Mouse (Mus musculus) midbrain, embryonic 12.5 days (tissue): ENCODE results near the gene Gm20388. TPM values are rescaled to one million over a fixed set of nuclear protein-coding genes. Genes with fewer than 3 reads are reported as not detected.

Source experiments
- ATAC-seq: fragments of 200-750 bp; cut with Nextera tagmentation; 2 replicates; pipeline ENCODE4 v1.8.0; 2017; ENCODE audit warnings: low read depth, moderate TSS enrichment, moderate library complexity; ENCODE audit not compliant: low FRiP score
- H3K27ac ChIP-seq: fragments of 300-500 bp; sonication (generic); replicated peaks from 2 replicates; pipeline ENCODE4 v1.5.1; 2016; ENCODE audit warnings: mild to moderate bottlenecking
- H3K27me3 ChIP-seq: fragments of 300-500 bp; sonication (generic); 2 replicates; pipeline ENCODE4 v1.6.1; 2016; ENCODE audit warnings: mild to moderate bottlenecking
- H3K36me3 ChIP-seq: fragments of 300-500 bp; sonication (generic); 2 replicates; pipeline ENCODE4 v1.6.1; 2016
- H3K4me1 ChIP-seq: fragments of 300-500 bp; sonication (generic); 2 replicates; pipeline ENCODE4 v1.6.1; 2016
- H3K4me2 ChIP-seq: fragments of 300-500 bp; sonication (generic); replicated peaks from 2 replicates; pipeline ENCODE4 v1.6.1; 2016; ENCODE audit warnings: mild to moderate bottlenecking, moderate library complexity
- H3K4me3 ChIP-seq: fragments of 300-500 bp; sonication (generic); 2 replicates; pipeline ENCODE4 v1.5.1; 2016; ENCODE audit warnings: mild to moderate bottlenecking
- H3K9ac ChIP-seq: fragments of 300-500 bp; sonication (generic); replicated peaks from 2 replicates; pipeline ENCODE4 v1.6.1; 2016; ENCODE audit warnings: mild to moderate bottlenecking, moderate library complexity
- H3K9me3 ChIP-seq: fragments of 300-500 bp; sonication (generic); 2 replicates; pipeline ENCODE4 v1.6.1; 2016; ENCODE audit warnings: mild to moderate bottlenecking
- WGBS: fragments of 180-500 bp; shearing (Covaris S2); methylation state at CpG from one replicate; pipeline ENCODE4 v1.1.7; 2016; 5-methylcytosine and 5-hydroxymethylcytosine counted together
- polyA plus RNA-seq: library from polyadenylated mRNA; unstranded; fragments of >200 nt; fragmentation: Nextera tagmentation; extraction: Ambion mirVana; gene quantifications from 2 replicates; pipeline ENCODE4 v1.2.1, GENCODE M21; 2016

The Gm20388 gene
- polyA plus RNA-seq, 1 experiment from 2014 or later: not detected

DNA sequence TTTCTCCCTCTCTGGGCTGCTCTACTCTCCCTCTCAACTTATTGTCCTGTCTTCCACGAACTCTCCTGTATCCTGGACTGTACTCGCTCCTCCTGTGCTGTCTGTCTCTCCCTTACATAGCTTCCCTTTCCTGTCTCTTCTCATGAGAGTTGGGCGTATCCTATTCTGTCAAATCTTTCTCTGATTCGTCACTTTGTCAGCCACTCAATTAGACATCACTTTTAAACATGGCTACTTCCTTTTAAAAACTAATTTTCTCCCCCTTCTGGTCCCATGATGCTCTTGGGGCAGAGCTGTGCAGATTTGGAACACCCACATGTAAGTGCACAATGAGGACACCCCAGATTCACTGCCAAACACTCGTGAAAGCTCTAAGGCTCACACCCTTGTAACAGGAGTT is 905.7 kb downstream of the Gm20388 start:
- Histone ChIP-seq H3K27ac (no peak overlapping the region), H3K4me2 (no peak overlapping the region), H3K36me3 (no peaks in the 10 kb centered on the region), H3K9ac (no peak overlapping the region), H3K9me3 (no peaks in the 10 kb centered on the region), H3K4me1 (no peaks in the 10 kb centered on the region), H3K4me3 (no peak overlapping the region), H3K27me3 (peaks cover 20% of the 10 kb centered on the region)
- no peak for ATAC-seq
- WGBS: 81% methylated on average over 5 of the region's 5 CpGs

DNA sequence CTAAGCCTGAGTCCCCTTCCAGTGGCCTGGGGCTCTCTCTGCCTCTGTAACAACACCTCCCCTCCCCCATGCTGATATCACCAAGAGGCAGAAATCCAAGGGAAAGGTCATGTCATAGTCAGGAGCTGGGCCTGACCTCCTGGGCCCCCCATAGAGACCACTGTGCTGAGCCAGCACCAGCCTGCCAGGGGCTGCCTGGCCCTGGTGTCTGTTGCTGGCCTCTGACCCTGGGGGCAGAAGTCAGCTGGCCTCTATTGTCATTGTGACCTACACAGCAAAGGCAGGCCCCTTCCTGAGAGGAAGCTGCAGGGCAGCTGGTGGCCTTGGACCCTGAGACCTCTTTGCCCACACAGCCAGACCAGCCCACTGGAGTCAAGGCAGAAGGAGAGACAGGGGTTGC is 909.3 kb downstream of the Gm20388 start:
- Histone ChIP-seq H3K9ac (no peak overlapping the region), H3K27me3 (peaks cover 26% of the 10 kb centered on the region), H3K27ac (no peak overlapping the region), H3K36me3 (no peaks in the 10 kb centered on the region), H3K4me2 (no peak overlapping the region), H3K4me1 (no peaks in the 10 kb centered on the region), H3K4me3 (no peak overlapping the region), H3K9me3 (no peaks in the 10 kb centered on the region)
- ATAC-seq: no peak

DNA sequence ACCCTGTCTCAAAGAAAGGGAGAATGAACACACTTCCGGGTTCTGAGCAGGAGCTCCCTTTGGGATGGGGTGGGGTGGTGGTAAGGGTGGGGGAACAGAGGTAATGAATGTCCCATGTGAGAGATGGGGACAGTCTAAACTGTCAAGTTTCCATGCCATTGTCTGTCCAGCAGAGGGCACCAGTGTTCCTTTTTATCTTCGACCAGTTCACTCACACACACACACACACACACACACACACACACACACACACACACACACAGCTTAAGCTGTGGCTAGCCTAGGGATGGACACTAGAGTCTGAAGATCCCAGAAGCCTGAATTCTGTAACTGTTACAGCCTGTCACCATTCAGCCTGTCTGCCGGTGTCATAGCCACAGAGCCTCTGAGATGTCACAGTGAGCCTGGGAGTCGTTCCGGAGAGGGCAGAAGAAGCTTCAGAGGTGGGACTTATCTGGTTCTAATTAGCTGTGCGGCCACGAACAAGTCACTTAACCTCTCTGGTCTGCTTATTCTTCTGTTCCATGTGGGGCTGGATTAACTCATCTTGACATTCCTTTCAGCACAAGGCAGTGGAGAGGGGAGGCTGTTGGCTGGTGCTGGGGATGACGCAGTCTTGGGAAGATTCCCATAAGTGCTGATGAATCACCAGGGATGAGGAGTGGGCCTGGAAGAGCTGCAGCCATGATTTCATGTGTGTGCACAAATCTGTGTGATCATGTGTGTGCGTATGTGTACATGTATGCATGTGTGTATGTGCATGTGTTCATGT is 910.9 kb downstream of the Gm20388 start:
- 38% methylated on average over 9 of the region's 9 CpGs for WGBS
- Histone ChIP-seq H3K4me2 (no peak overlapping the region), H3K9ac (no peak overlapping the region), H3K27ac (no peak overlapping the region), H3K27me3 (peaks cover 26% of the 10 kb centered on the region), H3K4me3 (no peak overlapping the region), H3K9me3 (no peaks in the 10 kb centered on the region), H3K4me1 (no peaks in the 10 kb centered on the region), H3K36me3 (no peaks in the 10 kb centered on the region)
- no peak for ATAC-seq

DNA sequence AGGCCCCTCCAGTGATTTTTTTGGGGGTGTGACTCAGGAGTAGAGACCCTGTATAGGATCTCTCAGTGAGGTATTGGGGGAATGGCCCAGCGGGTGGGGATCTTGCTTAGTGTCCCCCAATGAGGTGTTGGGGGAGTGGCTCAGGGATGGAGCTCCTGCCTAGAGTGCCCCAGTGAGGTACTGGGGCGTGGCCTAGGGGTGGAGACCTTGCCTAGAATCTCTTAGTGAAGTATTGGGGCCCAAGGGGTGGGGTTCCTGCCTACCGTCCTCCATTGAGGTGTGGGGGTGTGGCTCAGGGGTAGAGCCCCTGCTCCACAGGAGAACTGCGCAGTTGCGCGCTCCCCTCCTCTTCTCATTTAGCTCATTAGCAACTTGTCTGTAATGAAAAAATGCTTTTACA is 912.7 kb downstream of the Gm20388 start:
- no peak overlapping the region for H3K4me2 ChIP-seq
- no peak overlapping the region for H3K27ac ChIP-seq
- H3K9me3 ChIP-seq: no peaks in the 10 kb centered on the region
- ATAC-seq: no peak
- peaks cover 33% of the 10 kb centered on the region for H3K27me3 ChIP-seq
- H3K4me3 ChIP-seq: no peak overlapping the region
- H3K36me3 ChIP-seq: no peaks in the 10 kb centered on the region
- H3K9ac ChIP-seq: no peak overlapping the region
- 37% methylated on average over 6 of the region's 6 CpGs for WGBS
- H3K4me1 ChIP-seq: no peaks in the 10 kb centered on the region

DNA sequence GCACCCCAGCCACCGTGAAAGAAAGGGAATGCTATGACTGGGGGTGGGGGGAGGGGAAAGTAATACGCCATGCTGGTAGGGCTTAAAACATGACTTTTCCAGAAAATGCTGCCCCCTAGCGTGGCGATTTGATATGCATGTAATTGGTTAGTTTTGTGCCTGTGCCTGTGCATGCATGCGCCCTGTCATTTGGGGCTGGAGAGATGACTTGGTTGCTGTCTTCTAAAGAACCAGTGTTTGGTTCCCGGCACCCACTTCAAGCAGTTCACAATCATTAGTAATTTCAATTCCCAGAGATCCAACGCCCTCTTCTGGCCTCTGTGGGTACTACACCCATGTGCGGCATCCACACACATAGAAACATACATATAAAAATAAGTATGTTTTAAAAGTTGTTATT is 913.2 kb downstream of the Gm20388 start:
- ATAC-seq: no peak
- no peaks in the 10 kb centered on the region for H3K4me1 ChIP-seq
- H3K9me3 ChIP-seq: no peaks in the 10 kb centered on the region
- H3K27ac ChIP-seq: no peak overlapping the region
- no peaks in the 10 kb centered on the region for H3K36me3 ChIP-seq
- H3K4me2 ChIP-seq: no peak overlapping the region
- no peak overlapping the region for H3K9ac ChIP-seq
- WGBS: 65% methylated on average over 8 of the region's 8 CpGs
- no peak overlapping the region for H3K4me3 ChIP-seq
- H3K27me3 ChIP-seq: peaks cover 38% of the 10 kb centered on the region

DNA sequence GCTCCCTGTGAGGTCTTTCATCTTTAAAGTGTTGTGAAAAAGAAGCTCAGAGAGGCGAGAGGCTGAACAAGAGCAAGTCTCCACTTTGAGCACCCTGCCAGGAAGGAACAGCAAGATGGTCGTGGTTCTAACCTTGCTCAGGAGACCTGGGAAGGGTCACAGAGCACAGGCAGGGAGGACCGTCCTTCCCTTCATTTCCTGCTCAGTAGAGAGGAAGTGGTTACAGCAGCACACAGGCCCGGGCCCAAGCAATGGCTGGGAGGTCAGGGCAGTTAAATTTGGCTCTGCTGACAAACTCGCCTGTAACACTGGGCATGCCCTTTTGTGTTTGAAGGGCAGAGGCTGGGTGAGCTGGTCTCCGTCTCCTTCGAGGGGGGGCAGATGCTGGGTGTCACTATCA is 914.0 kb downstream of the Gm20388 start:
- no peaks in the 10 kb centered on the region for H3K4me1 ChIP-seq
- H3K9ac ChIP-seq: no peak overlapping the region
- H3K36me3 ChIP-seq: no peaks in the 10 kb centered on the region
- H3K27me3 ChIP-seq: peaks cover 41% of the 10 kb centered on the region
- no peaks in the 10 kb centered on the region for H3K9me3 ChIP-seq
- H3K4me2 ChIP-seq: no peak overlapping the region
- WGBS: 72% methylated on average over 7 of the region's 7 CpGs
- no peak for ATAC-seq
- H3K4me3 ChIP-seq: no peak overlapping the region
- H3K27ac ChIP-seq: no peak overlapping the region

DNA sequence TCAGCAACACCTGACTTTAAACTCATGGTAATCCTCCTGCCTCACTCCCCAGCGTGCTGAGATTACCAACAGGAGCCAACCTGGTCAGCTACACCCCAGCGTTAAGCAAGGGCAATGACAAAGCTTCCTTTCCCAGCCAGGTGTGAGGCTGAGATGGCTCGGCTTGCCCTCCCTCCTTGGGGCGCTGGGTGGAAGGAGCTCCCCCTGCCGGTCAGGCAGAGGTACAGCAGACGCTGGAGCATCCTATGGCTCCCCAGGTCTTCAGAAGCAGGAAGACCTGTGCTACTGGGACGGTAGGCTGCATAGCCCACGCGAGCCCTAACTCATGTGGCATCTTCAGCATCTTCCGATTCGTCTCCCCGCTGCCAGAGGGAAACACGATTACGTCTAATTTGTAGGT is 917.6 kb downstream of the Gm20388 start:
- H3K4me2 ChIP-seq: no peak overlapping the region

DNA sequence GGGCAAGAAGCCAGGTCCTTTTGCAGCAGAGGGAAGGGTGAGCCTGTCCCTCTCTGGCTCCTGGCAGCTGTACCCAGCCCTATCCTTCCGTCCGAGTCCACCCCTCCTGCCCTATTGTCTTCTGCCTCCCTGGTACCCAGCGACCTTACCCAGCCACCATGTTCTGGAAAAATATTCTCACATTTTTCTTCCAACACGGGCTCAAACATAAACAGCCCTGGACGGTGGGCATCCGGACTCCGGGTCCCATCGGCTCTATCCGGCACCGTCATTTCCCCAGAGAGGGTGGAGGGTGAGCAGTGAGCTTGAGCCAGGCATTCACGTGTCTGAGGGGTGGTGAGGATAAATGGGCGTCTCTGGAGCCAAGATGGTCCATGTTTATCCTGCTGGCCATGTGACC is 920.0 kb downstream of the Gm20388 start:
- Histone ChIP-seq H3K9ac (no peak overlapping the region), H3K4me1 (no peaks in the 10 kb centered on the region), H3K27ac (no peak overlapping the region), H3K36me3 (no peaks in the 10 kb centered on the region), H3K9me3 (no peaks in the 10 kb centered on the region), H3K4me3 (no peak overlapping the region), H3K4me2 (no peak overlapping the region), H3K27me3 (peaks cover 48% of the 10 kb centered on the region)
- 91% methylated on average over 12 of the region's 12 CpGs for WGBS
- no peak for ATAC-seq

More for the DNA sequence above, 917.6 kb downstream of the Gm20388 start:
- no peaks in the 10 kb centered on the region for H3K4me1 ChIP-seq
- H3K27ac ChIP-seq: no peak overlapping the region
- no peak for ATAC-seq
- H3K9ac ChIP-seq: no peak overlapping the region
- no peaks in the 10 kb centered on the region for H3K9me3 ChIP-seq
- no peak overlapping the region for H3K4me3 ChIP-seq
- peaks cover 45% of the 10 kb centered on the region for H3K27me3 ChIP-seq
- no peaks in the 10 kb centered on the region for H3K36me3 ChIP-seq
- 12% methylated on average over 14 of the region's 14 CpGs for WGBS

DNA sequence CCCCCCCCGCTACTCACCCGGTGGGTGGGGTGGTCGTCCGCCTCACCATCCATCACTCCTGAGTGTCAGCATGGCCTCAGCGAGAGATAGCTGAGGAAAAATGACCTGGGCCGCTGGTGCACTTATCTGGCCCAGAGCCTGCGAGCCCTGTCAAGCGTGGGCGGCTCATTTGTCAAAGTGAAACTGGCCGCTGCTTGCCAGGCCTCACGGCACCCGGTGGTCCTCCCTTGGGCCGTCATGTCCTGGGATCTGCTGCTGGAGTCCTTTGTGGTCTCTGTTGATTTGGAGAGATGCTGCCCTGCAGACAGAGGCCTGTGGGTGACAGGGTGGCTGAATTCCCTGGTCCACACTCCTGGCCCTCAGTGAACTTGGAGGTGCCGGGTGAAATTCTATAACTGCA is 921.4 kb downstream of the Gm20388 start:
- no peak overlapping the region for H3K4me3 ChIP-seq
- H3K27ac ChIP-seq: no peak overlapping the region
- peaks cover 60% of the 10 kb centered on the region for H3K27me3 ChIP-seq
- H3K9ac ChIP-seq: no peak overlapping the region
- H3K4me1 ChIP-seq: no peaks in the 10 kb centered on the region
- H3K4me2 ChIP-seq: no peak overlapping the region
- H3K36me3 ChIP-seq: no peaks in the 10 kb centered on the region
- ATAC-seq: no peak
- no peaks in the 10 kb centered on the region for H3K9me3 ChIP-seq
- 46% methylated on average over 12 of the region's 14 CpGs for WGBS

DNA sequence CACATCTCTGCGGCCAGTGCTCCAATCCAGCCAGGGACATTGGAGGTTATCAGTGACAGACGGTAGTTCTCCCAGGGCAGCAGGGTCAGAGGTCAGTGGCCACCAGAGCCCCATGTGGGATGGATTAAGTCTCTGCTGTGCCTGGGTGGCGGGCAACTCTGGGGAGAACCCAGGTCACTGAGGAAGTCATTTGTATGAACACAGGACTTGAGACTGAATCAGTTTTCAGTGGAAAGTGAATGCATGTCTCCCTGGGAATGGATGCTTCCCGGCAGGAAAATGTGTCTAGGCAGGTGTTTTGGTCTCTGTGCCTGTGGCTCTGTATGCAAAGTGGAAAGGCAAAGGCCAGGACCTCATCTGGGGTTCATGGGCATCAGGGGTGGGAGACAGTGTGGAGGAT is 922.6 kb downstream of the Gm20388 start:
- Histone ChIP-seq H3K4me3 (no peak overlapping the region), H3K36me3 (no peaks in the 10 kb centered on the region), H3K9me3 (no peaks in the 10 kb centered on the region), H3K4me2 (no peak overlapping the region), H3K27me3 (peaks cover 51% of the 10 kb centered on the region), H3K9ac (no peak overlapping the region), H3K4me1 (no peaks in the 10 kb centered on the region), H3K27ac (no peak overlapping the region)
- ATAC-seq: no peak
- WGBS: 14% methylated on average over 4 of the region's 4 CpGs

DNA sequence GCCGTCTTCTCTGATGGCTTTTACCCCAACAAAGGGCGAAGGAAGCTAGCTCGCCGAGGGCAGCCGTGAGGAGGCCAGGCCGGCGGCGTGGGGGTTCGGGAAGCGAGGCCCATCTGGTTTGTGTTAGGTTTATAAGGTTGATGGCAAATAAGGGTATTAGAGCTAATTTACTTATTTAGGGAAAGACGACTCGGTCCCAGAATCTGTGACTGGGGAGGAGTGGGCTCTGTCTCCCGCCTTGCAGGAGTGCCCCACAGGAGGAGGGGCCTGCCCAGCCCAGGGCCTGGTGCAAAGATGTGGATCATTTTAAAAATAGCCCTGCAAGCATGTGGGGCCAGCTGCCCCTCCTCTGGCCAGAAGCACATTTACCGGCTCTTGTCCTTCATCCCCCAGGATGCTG is 928.4 kb downstream of the Gm20388 start:
- no peaks in the 10 kb centered on the region for H3K9me3 ChIP-seq
- no peaks in the 10 kb centered on the region for H3K36me3 ChIP-seq
- peaks cover 26% of the 10 kb centered on the region for H3K27me3 ChIP-seq
- no peak for ATAC-seq
- WGBS: 87% methylated on average over 14 of the region's 14 CpGs
- H3K4me2 ChIP-seq: no peak overlapping the region
- no peak overlapping the region for H3K9ac ChIP-seq
- H3K4me3 ChIP-seq: no peak overlapping the region
- H3K27ac ChIP-seq: no peak overlapping the region
- no peaks in the 10 kb centered on the region for H3K4me1 ChIP-seq

DNA sequence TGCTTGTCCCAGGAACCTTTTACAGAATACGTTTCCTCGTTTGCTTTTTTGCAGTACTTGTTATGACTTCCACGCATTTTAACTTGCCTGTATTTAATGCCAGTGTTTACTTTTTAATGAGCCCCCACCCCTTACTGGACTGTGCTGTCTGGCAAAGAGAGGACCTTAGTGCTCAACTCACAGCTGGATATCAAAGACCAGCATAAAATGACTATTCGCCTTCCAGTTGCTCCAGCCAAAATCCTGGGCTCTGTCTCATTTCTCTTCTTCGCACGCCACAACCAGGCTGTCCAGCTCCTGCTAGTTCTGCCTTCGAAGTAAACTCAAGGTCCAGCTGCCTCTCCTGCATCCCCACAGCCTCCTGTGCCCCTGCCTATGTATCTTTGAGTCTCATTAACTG is 932.4 kb downstream of the Gm20388 start:
- 86% methylated on average over 7 of the region's 7 CpGs for WGBS
- no peak overlapping the region for H3K27ac ChIP-seq
- ATAC-seq: no peak
- peaks cover 9% of the 10 kb centered on the region; the same call in 1 of the 2 replicates for H3K4me1 ChIP-seq
- no peaks in the 10 kb centered on the region for H3K9me3 ChIP-seq
- H3K36me3 ChIP-seq: no peaks in the 10 kb centered on the region
- no peak overlapping the region for H3K4me2 ChIP-seq
- peaks cover 21% of the 10 kb centered on the region for H3K27me3 ChIP-seq
- no peak overlapping the region for H3K4me3 ChIP-seq
- H3K9ac ChIP-seq: no peak overlapping the region

DNA sequence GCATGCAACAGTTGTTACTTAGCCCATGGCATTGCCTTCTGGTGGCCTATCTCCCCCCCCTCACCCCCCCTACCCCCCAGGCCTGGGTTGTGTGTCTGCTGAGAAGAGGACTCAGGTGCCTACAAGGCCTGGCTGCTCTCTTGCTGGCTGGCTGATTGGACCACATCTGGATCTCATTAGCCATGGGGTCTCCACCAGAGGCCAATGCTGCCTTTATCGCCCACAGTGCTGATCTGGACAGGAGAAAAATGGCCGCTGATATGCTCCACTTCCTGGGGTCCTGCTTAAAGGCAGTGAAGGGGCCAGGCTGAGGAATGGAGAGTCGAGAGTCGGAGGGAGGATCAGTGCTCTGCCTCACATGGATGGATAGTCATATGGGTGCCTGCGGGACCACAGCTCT is 935.4 kb downstream of the Gm20388 start:
- Histone ChIP-seq H3K4me1 (peaks cover 10% of the 10 kb centered on the region; the same call in 1 of the 2 replicates), H3K9me3 (no peaks in the 10 kb centered on the region), H3K27ac (no peak overlapping the region), H3K4me2 (no peak overlapping the region), H3K27me3 (peaks cover 29% of the 10 kb centered on the region), H3K36me3 (no peaks in the 10 kb centered on the region), H3K9ac (no peak overlapping the region), H3K4me3 (no peak overlapping the region)
- WGBS: 72% methylated on average over 5 of the region's 5 CpGs
- no peak for ATAC-seq
